Mouse (Mus musculus): ENCODE results near the gene Krt24. TPM values are rescaled to one million over a fixed set of nuclear protein-coding genes. Genes with fewer than 3 reads are reported as not detected.
"Not testable (repeated sequence)": the region's sequence is repeated elsewhere in the genome, so short reads cannot be mapped to it uniquely, and the experiment has no call there.

Gene Krt24
- total RNA-seq, 4 experiments from 2014 or later = not detected

DNA sequence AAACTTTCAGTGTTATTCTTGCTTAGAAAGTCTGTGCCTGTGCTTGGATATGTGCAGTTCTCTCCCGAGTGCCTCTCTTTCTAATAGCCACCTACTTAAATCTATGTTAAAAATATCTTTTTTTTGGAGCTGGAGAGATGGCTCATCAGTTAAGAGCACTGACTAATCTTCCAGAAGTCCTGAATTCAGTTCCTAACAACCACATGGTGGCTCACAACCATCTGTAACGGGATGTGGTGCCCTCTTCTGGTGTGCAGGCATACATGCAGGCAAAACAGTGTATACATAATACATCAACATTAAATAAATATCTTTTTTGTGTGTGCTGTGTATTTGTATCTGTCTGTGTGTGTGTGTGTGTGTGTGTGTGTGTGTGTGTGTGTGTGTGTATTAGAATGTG lies 31.2 kb downstream of the Krt24 start:
- no peak for DNase-seq (ENCODE audit: low spot score in 2 of 2)

GRCm38 (mm10) chr11:99252671-99253070 lies 32.4 kb downstream of the Krt24 start:
- no peak for DNase-seq (ENCODE audit: low spot score in 2 of 2)

GRCm38 (mm10) chr11:99250666-99251065 lies 34.4 kb downstream of the Krt24 start:
- DNase-seq (ENCODE audit: low spot score in 2 of 2) = no peak

GRCm38 (mm10) chr11:99250241-99250640 lies 34.8 kb downstream of the Krt24 start:
- DNase-seq (ENCODE audit: low spot score in 2 of 2) = peak in 1 of 2 experiments; percentile 50

DNA sequence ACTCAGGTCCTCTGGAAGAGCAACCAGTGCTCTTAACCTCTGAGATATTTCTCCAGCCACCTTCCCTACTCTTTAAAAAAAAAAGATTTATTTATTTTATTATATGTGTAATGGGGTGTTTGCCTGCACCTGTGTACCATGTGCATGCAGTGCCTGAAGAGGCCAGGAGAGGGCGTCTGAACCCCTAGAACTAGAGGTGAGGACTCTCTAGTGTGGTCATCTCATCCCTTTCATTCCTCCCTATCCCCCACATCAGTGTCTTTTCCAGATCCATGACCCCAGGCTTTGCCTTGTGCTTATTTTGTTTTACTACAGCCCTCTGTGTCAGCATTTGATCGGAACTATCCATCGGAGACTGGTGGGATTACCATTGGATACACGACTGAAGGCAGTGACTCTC lies 35.9 kb downstream of the Krt24 start:
- no peak for DNase-seq (ENCODE audit: low spot score in 2 of 2)

GRCm38 (mm10) chr11:99247916-99248315 lies 37.1 kb downstream of the Krt24 start:
- no peak for DNase-seq (ENCODE audit: low spot score in 2 of 2)

DNA sequence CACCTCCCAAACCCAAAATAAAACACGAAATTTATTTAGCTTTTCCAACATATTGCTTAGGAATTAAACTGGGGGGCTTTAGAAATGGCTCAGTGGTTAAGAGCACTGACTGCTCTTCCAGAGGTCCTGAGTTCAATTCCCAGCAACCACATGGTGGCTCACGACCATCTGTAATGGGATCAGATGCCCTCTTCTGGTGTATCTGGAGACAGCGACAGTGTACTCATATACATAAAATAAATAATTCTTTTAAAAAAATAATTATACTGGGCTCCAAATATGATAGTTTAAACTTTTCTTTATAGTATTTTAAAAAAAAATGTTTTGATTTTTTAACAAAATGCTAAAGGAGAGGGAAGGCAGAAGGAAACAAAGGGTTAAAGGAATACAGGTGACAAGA lies 40.5 kb downstream of the Krt24 start:
- not testable (repeated sequence) for DNase-seq (ENCODE audit: low spot score in 2 of 2)

- peak; percentile 33 to 39 for DNase-seq (ENCODE audit: low spot score in 2 of 2)
These were observed 41.2 kb downstream of the Krt24 start, which contains the start of gene Krt222 for GRCm38 (mm10) chr11:99243820-99244374. Gene Krt222, minus strand, starts transcription at chr11:99244085.

GRCm38 (mm10) chr11:99243200-99243819 lies 41.8 kb downstream of the Krt24 start:
- DNase-seq (ENCODE audit: low spot score in 2 of 2) = no peak

DNA sequence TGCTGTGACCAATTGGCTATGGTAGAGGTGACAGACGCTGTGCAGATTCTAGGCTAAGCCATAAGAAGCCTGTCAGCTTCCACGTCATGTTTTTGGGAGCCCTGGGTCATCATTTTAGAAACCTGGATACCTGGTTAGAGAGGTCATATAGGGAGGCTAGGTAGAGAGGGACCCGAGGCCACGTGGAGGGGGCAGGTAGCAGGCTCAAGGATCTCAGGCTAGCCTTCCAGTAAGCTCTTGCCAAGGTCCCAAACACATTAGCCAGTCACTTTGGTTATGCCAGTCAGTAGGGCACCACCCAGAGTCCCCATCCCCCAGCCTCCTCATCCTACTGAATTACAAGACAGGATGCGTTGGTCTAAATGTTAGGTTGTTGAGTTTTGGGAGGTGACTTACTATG lies 43.0 kb downstream of the Krt24 start:
- no peak for DNase-seq (ENCODE audit: low spot score in 2 of 2)

- DNase-seq (ENCODE audit: low spot score in 2 of 2) = no peak
These were observed 46.6 kb downstream of the Krt24 start for GRCm38 (mm10) chr11:99238468-99238867.

- no peak for DNase-seq (ENCODE audit: low spot score in 2 of 2)
These were observed 53.8 kb downstream of the Krt24 start for GRCm38 (mm10) chr11:99231049-99231816.

- DNase-seq (ENCODE audit: low spot score in 2 of 2) = peak; percentile 39 to 66
These were observed 54.6 kb downstream of the Krt24 start, which contains the start of gene Smarce1 for GRCm38 (mm10) chr11:99230261-99231048. Gene Smarce1, minus strand, starts transcription at chr11:99231017.

Other genes starting within 250 kb of the Krt24 start
- 10 to 100 TPM; 66.1 to 77.1 (median 71.3) TPM for gene Igfbp4, start 244.0 kb downstream of the Krt24 start, total RNA-seq (2022)
- gene Tns4, start 196.0 kb downstream of the Krt24 start, total RNA-seq (2022) = under 1 TPM; 0.22 to 0.72 (median 0.44) TPM
- under 1 TPM in 2 of 4 experiments, not detected in 2; 0.16 to 0.23 TPM for gene Ccr7, start 130.2 kb downstream of the Krt24 start, total RNA-seq (2022)
- gene Smarce1, start 54.2 kb downstream of the Krt24 start, total RNA-seq (2022) = 10 to 100 TPM; 46.9 to 61.5 (median 53.0) TPM
- 10 to 100 TPM; 30.4 to 38.4 (median 34.0) TPM for gene Krt222, start 41.2 kb downstream of the Krt24 start, total RNA-seq (2022)
- not detected for gene Krt25, start 37.7 kb upstream of the Krt24 start, total RNA-seq (2022)
- gene Krt26, start 52.7 kb upstream of the Krt24 start, total RNA-seq (2022) = under 1 TPM in 1 of 4 experiments, not detected in 3; 0.14 TPM
- not detected for gene Krt27, start 65.8 kb upstream of the Krt24 start, total RNA-seq (2022)
- under 1 TPM in 1 of 4 experiments, not detected in 3; 0.21 TPM for gene Krt28, start 89.6 kb upstream of the Krt24 start, total RNA-seq (2022)
- 10 to 100 TPM; 11.4 to 13.8 (median 12.0) TPM for gene Krt10, start 104.1 kb upstream of the Krt24 start, total RNA-seq (2022)
- gene Krt12, start 137.0 kb upstream of the Krt24 start, total RNA-seq (2022) = 10 to 100 TPM in 1 of 4 experiments, 1 to 10 TPM in 3; 8.6 to 10.0 (median 9.5) TPM
- gene Krt20, start 152.9 kb upstream of the Krt24 start, total RNA-seq (2022) = not detected
- gene Krt23, start 207.9 kb upstream of the Krt24 start, total RNA-seq (2022) = not detected
- gene Krt39, start 236.1 kb upstream of the Krt24 start, total RNA-seq (2022) = not detected

Data from left cerebral cortex, adult 8-10 months (tissue).